Mouse (Mus musculus): ENCODE measurements around the gene Usp21.

GRCm38 (mm10) chr1:171329433-171330215, 41.8 kb upstream of the Usp21 start:
- TF ChIP-seq CTCF (conservative IDR thresholded peaks at IDR 0.05; ENCODE audit: low read length) (no peak), POU5F1 (IDR thresholded peaks at IDR 0.05; ENCODE audit: borderline replicate concordance, low read length) (no peak)

Measured in E14TG2a.4 (cell line).